Mouse (Mus musculus): ENCODE results near the gene Rce1.
"Not testable (repeated sequence)": the region's sequence is repeated elsewhere in the genome, so short reads cannot be mapped to it uniquely, and the experiment has no call there.

Gene Rce1

DNA sequence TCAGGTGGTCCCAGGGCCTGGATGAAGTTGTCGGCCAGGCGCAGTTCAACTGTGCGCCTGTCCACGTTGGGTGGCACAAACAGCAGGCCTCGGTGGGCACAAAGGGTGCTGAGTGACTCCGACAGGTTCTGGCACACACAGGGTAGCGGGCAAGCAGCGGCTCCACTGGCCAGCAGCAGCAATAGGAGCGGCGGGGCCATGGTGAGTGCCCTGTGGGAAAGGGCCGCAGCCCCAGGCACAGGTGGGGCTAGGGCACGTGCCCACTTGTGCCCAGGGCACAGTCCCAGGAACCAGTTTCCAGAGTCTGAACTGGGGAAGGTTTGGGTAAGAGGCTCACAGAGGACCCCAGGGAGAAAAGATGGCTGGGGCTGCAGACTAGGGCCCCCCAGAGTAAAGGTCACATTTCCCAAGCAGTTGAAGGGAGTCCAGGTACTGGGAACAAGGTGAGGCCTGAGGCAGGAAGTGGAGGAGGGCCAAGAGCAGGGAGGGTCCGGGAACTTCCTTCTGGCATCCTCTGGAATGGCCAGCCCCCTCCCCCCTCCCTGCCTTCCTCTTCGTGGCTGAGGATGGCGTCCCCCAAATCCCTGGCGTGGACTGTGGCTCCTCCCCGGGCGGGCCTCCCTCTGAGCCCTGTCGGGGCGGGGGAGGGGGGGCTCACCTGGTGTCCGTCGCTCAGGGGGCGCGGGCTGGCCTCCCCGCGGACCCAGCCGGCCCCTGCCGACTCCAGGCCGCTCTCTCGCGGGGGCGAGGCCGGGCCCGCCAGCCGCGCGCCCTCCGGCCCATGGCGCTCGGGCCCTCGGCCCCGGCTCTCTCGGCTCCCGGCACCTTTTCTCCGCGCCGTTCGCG, 10.9 kb downstream of the Rce1 start:
- peak; percentile 28 for DNase-seq (ENCODE audit: extremely low read depth, insufficient read length, low spot score)

DNA sequence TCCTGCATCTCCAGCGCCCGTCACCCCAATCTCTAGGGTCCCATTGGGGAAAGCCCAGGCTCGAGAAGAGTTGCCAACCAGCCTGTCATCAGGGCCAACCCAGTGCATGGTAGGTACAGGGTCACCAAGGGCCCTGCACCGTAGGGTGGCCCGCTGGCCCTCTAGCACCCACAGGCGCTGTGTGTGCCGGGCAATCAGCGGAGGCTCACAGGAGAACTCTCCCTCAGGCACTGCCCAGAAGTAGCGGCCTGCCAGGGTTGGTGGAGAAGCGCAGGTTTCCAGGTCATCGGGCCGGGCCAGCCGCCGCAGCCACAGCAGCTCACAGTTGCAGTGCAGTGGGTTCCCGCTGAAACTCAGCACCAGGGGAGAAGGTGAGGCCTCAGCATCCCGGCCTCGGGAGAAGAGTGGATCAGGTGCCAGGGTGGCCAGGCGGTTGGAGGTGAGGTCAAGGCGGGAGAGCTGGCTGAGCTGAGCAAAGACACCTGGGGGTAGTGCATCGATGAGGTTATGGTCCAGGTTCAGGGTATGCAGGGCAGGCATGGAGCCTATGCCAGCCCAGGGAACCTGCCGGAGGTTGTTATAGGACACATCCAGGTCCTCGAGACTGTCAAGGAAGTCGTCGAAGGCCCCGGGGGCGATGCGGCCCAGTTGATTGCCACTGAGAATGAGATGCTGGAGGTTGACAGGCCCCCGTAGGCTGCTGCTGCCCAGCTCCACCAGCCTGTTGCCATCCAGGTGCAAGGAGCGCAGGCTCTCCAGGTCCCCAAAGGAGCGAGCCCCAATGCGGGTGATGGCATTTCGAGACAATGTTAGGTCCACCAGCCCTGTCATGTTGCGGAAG, 11.8 kb downstream of the Rce1 start:
- no peak for DNase-seq (ENCODE audit: extremely low read depth, insufficient read length, low spot score)

DNA sequence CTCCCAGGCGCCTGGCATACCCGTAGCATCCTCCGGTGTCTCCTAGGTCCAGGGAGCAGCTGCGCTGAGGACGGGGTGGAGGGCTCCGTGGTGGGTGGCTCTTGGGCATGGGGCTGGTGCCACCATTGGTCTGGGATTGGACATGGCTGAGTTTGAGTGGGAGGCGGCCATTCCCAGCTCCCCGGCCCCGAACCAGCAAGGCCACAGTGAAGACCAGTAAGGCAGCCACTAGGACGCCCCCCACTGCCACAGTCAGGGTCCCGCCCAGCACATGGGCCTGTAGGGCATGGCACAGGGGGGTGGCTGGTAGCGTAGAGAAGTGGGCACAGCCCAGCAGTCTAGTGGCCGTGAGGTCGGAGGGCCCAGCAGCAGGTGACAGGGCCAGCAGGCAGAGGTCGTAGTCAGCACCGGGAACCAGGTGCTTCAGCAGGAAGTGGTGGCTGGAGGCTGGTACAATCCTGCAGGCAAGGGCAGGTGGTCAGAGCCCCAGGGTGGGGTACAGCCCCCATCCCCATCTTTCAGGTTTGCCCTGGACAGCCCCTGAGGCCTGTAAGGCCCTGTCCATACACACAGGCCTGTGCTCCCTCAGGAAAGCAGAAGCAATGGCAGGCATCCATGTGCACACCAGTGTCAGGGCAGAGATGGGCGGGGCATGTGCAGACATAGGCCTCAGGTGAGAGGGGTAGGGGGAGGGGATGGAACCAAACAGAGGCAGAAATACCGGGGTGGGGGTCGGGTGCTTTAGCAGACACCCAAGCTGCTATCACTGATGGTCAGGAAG, 13.1 kb downstream of the Rce1 start:
- no peak for DNase-seq (ENCODE audit: extremely low read depth, insufficient read length, low spot score)

DNA sequence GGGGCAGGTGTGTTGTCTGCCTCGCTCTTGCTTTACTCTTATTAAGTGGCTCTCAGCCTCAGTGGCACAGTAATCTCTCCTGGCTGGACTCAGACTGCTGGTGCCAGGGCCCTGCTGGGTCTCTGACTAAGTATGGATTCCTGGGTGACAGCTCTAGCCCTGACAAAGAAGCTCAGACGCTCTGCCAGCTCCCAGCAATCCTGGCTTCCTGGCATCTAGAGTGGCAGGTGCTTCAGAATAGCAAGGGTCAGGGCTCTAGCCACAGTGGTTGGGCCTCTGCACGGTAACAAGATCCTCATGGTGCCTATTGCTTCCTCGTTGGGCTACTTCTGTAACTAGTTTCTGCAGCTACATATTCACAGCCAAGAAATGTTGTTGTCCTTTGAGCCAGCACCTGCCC, 15.3 kb downstream of the Rce1 start:
- no peak for DNase-seq (ENCODE audit: extremely low read depth, insufficient read length, low spot score)

DNA sequence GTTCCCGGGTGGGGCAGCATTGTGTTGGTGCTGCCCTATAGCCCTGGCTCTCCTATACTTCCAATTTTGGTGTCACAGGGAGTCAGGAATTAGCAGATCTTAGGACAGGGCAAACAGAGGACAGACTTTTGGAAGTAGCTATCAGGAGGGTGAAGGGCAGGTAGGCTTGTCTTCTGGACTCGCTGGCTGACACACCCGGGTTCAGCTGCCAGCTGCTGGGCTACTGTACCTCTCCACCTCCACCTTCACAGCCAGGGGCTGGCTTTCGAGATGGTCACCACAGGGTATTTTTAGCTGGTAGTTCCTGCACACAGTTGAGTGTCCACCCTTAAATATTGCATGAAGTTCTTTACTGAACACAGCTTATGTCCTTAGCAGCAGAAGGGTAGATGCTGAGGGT, 16.9 kb downstream of the Rce1 start:
- no peak for DNase-seq (ENCODE audit: extremely low read depth, insufficient read length, low spot score)

DNA sequence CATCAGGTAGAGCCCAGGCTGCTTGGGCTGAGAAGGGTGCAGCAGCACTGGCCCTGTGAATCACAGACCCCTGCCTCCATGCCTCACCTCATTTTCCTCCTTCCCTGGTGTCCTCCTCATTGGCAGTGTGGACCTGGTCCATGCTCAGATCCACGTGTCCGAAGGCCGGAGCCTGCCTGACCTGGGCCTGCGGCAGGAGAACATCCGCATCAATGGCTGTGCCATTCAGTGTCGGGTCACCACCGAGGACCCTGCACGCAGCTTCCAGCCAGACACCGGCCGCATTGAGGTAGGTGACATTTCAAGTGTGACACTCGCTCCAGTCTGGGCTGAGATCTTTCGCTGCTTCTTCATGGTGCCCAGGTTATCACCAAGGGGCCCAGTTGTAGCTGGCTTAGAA, 18.0 kb downstream of the Rce1 start:
- no peak for DNase-seq (ENCODE audit: extremely low read depth, insufficient read length, low spot score)

DNA sequence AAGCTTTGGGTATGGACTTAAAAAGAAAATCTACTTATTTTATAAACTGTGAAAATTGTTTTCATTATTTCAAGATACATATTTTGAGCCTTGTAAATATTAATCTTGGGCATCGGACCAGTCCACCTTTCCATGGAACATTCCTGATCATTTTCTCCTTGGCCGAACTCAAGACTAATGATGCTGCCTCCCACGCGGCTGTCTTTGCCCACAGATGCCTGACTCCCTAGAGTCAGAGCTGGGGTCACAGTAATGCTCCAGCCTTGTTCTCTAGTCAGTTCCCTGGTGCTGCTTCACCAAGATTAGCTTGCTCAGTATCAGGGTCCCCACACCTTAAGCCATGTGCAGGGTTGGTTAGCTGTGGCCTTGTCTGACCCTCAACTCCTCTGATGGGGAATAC, 19.8 kb downstream of the Rce1 start:
- DNase-seq (ENCODE audit: extremely low read depth, insufficient read length, low spot score) = no peak

DNA sequence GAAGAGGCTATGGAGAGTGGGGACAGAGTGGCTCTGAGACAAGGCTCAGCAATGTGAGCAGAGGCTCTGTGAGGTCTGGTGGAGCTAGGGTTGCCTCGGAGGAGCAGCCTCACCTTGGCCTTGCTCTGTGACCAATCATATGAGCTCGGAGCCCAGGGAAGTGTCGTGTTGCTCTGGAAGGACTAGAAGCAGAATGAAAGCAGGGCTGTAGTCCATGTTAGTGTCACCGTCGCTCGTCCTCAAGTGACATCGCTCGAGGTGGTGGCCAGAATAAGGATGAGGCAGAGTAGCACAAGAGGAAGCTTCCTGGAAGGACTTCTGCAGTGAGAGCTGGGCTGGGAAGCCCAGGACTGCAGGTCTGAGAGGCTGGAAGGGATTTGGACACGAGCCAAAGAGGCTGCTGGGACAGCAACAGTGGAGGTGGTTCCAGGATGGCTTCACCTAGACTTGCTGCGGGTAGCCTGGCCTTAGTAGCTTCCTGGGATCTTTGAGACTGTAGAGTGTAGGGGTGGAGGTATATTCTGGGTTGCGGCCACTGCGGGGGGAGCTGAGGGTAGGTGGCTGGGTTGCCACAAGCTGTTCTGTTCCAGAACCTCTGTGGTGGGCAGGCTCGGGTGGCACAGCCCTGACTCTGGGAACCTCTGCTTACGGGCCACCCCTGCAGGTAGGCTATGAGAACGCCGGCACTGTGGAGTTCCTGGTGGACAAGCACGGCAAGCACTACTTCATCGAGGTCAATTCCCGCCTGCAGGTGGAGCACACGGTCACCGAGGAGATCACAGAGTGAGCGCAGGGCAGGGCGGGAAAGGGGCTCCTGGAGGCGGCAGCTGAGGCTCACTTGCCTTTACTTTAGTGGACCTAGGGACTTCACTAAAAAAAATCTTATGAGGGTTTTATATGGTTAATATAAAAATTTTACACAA, 21.4 kb downstream of the Rce1 start:
- no peak for DNase-seq (ENCODE audit: extremely low read depth, insufficient read length, low spot score)

DNA sequence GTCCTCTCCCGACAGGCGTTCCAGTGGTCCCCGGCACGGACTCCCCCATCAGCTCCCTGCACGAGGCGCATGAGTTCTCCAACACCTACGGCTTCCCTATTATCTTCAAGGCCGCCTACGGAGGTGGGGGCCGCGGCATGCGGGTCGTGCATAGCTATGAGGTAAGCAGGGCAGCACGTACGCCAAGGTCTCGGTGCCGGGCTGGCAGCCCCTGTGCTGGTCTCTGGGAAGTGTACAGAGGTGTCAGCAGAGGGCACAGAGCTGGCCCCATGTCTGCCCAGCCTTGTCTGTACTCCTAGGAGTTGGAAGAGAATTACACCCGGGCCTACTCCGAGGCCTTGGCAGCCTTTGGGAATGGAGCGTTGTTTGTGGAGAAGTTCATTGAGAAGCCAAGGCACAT, 23.0 kb downstream of the Rce1 start:
- DNase-seq (ENCODE audit: extremely low read depth, insufficient read length, low spot score) = no peak

DNA sequence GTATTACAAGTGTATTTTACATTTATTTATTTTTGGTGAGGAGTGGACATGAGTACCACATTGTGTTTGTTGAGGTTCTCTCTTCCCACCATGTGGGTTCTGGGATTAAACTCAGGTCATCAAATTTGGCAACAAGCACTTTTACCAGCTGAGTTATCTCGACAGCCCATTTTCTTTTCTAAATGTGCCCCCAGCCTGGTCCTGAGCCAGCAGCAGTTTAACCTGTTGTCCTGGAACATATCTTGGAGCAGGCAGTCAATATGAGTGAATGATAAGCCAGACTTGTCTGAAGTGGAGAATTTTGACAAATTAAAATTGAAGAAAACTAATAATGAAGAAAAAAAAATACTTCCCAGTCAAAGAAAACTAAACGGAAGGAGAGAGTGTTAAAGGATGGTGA, 29.4 kb downstream of the Rce1 start:
- DNase-seq (ENCODE audit: extremely low read depth, insufficient read length, low spot score) = no peak

DNA sequence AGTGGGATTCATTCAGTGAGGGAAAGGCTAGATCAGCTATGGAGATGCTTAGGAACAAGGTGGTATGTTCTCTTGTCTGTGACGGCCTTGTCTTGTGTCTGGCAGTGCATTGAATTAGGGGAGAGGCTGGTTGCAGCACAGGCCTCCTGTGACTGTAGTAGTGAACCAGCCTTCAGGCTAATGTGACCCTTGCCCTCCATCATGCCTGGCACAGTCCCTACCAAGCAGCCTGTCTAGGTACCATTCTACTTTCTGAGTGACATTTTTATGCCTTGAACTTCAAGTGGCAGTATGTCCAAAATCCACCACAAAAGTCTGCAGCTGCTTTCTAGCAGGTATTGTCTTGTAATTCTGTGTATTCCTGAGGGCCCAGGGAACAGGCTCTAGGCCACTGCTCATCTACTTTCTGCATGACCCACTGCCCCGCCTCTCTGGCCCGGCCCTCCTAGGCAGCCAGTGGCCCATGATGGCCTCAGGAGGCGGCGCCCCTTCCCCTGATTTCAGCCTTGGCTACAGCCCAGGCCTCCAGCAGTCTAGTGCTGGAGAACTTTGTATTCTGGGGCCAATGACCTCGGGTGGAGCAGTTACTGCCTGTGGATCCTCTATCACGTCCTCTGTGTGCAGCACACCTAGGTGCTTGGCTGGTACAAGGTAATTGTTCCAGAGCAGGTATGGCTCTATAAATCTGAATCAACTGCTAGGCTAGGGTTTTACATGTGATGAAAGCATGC, 31.5 kb downstream of the Rce1 start:
- DNase-seq (ENCODE audit: extremely low read depth, insufficient read length, low spot score) = no peak

DNA sequence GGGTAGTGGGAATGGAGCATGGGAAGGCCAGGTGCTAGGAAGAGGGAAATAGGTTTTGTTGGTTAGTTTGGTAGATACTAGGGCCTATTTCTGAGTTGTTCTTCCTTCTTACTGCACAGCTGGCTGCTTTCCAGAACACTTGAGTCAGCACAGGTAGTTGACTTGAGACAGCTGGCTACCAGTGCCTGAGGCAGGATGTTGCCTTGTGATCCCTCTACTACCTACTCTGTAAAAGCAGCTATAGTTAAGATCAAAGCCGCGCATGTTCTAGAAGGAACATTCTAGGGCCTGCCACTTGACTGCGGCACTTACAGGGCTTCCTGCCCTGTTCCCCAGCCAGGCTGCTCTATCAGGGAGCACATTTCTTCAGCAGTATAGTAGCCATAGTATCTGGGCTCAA, 35.4 kb downstream of the Rce1 start:
- DNase-seq (ENCODE audit: extremely low read depth, insufficient read length, low spot score) = no peak

DNA sequence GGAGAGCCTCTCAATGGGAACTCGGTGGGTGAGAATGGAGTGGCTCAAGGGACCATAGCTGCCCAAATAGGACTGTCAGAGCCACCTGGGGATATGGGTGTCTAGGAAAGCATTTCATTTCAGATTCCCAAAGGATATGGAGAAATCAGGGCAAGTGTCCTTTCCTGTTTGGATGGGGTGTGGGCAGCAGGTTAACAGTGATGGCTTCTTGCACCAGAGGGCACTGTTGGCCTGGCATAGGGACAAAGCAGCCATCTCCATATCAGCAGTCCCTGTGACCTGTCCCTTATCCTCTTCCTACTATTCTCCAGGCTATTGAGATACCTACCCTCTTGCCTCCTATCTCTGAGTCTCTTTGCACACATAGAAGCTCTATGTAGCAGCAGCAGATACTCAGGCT, 36.4 kb downstream of the Rce1 start:
- no peak for DNase-seq (ENCODE audit: extremely low read depth, insufficient read length, low spot score)

DNA sequence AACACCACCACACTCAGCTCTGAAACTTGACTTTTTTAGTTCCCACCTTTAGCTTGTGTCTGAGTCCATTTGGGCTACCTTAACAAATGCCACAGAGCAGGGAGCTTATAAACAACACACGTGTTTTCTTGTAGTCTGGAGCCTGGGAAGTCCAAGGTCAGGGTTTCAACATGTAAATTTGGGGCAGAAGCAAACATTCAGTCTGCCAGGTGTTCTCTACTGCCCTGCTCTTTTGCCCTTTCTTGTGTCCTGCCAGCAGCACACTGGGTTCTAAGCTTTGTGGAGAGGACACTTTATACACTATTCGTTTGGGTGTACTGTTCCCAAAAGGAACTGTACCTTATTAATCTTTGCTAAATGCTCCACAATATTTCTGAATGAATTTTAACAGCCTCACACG, 37.0 kb downstream of the Rce1 start:
- DNase-seq (ENCODE audit: extremely low read depth, insufficient read length, low spot score) = no peak

DNA sequence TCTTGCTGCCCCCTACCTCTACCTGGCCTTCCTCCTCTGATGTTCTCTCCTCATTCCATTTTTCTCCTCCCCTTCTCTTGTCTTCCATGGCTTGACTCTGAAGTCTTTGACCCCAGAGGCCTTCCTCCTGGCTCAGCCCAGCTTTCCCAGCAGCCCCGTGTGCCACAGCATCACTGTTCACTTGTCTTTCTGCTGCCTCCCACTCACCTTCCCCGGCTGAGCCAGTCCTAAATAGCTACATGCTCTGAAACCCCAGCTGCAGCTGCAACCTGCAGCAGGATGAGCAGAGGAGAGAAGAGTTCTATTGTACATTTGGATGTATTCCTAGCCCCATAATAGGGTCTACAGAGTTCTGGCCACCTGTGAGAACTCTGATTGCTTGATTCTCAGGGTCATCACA, 38.0 kb downstream of the Rce1 start:
- no peak for DNase-seq (ENCODE audit: extremely low read depth, insufficient read length, low spot score)

DNA sequence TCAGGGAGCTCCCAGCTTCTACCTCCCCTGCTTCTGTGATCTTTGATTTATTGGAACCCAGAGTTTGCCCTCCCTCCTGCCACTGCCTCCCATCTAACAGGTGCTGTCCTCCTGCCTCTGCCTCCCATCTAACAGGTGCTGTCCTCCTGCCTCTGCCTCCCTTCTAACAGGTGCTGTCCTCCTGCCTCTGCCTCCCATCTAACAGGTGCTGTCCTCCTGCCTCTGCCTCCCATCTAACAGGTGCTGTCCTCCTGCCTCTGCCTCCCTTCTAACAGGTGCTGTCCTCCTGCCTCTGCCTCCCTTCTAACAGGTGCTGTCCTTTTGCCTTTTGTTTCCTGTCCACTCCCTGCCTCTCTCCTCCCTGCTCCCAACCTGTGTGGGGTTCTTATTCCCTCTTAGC, 38.7 kb downstream of the Rce1 start:
- DNase-seq (ENCODE audit: extremely low read depth, insufficient read length, low spot score) = not testable (repeated sequence)

DNA sequence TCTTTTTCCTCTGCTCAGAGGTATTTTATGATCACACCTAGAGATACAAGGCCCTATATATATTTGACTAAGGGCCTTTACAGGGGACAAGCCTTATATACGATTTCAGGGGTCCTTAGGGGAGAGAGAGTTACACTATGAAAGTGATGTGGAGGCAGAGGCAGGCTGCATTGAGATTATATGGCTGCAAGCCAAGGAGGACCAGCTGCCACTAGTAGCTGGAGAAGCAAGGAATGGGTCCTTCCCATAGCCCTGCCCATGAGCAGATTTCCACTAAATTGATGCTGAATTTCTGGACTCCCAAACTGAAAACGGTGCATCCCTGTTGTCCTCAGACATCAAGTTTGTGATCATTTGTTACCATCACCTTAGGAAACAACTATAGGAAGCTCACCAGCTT, 41.6 kb downstream of the Rce1 start:
- no peak for DNase-seq (ENCODE audit: extremely low read depth, insufficient read length, low spot score)

DNA sequence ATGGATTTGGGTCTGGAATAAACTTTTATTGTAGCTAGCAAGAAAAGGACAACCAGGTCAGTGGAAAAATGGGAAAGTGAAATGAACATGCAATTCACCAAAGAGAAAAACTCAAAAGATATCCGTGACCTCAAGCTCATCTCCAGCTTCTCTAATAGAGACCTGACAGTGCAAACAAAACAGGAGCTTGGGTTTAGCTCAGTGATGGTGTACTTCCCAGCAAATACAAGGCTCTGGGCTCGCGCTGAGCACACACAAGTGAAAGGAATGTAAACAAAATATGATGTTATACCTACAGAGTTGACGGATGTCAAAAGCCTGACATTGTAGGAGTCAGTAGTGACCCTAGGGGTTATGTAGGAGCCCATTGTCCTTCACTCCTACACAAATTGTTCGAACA, 46.1 kb downstream of the Rce1 start:
- no peak for DNase-seq (ENCODE audit: extremely low read depth, insufficient read length, low spot score)

DNA sequence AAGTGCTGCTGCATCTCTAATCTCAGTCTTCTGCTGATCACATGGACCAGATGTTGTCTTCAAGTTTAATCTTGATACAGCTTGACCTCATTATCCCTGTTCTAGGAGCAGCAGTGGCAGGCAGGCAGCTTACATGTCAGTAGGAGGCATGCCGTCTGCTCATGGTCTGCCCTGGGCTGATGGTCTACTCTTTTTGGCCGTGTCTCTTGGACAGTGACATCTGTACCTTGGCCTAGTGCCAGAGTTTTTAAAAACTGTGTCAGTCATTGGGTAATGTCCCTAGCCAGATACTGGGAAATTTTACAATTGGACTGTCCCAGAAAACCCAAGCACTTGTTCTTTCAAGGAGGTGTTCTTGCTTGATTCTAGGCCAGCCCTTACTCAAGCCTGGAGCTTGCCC, 46.6 kb downstream of the Rce1 start:
- no peak for DNase-seq (ENCODE audit: extremely low read depth, insufficient read length, low spot score)

DNA sequence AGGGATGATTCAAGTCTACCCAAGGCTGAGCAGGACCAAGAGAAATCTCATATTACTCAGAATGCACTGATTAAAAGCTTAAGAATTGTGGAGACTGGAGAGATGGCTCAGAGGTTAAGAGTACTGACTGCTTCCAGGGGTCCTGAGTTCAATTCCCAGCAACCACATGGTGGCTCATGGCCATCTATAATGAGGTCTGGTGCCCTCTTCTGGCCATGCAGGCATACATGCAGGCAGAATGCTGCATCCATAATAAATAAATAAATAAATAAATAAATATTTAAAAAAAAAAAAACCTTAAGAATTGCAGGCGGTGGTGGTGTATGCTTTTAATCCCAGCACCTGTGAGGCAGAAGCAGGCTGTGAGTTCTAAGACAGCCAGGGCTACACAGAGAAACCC, 52.2 kb downstream of the Rce1 start:
- no peak for DNase-seq (ENCODE audit: extremely low read depth, insufficient read length, low spot score)

Data from 3134 (cell line).